In the genomic region with DNA sequence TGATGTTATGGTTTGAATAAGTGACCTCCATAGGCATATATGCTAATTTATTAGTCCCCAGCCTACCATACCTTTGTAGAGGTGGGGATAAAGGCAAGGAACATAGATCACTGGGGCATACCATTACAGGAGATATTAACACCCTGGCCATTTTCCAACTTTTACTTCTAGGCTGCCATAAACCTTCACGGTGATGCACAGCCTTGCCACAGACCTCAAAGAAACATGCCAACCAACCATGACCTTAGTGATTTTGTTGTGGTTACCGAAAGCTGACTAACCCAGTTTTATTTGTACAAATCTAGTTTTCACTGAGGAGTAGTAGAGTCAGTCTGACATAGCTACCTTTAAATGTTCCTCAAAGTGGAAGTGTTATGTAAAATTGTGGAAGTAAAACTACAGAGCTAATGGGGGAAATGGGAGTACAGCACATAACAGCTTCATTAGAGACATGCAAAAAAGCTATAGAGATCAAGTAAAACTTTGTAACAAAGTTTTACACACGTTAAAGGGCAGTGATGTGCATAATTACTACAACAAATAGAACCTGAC, we compare ENCODE assay signal across 27 mouse cellular contexts.
A peak's percentile ranks its signal among the peaks of the same experiment; 100 is the strongest.
DNase-seq lines count a peak whose midpoint lies in the region; ATAC-seq lines count a peak whose summit lies in the region.
"Had no signal": no experiment of that assay in that cellular context is flagged by ENCODE, and none has a peak within 500 bp of the region (broad histone marks: within the 10 kb centered on the region; RNA-seq: fewer than 3 reads in every experiment).

No protein-coding gene starts in this region.

- no peak overlapping the region for H3K9ac ChIP-seq in midbrain, embryonic 11.5 days (ENCODE audit: low read length)
- H3K9ac ChIP-seq: heart, embryonic 12.5 days; hindbrain, embryonic 14.5 days; limb, embryonic 15.5 days; liver, embryonic 14.5 days; lung, embryonic 14.5 days; midbrain, embryonic 13.5 days had no signal

- H3K4me3 ChIP-seq in midbrain, embryonic 11.5 days (ENCODE audit: low read depth, low read length): no peak overlapping the region
- no peak overlapping the region for H3K4me3 ChIP-seq in midbrain, embryonic 10.5 days
- H3K4me3 ChIP-seq: heart, adult 2 months; heart, embryonic 12.5 days; limb, embryonic 10.5 days; limb, embryonic 15.5 days; midbrain, embryonic 13.5 days had no signal

- H3K27me3 ChIP-seq in midbrain, embryonic 11.5 days (ENCODE audit: control insufficient read depth, insufficient read depth, low read length): no peaks in the 10 kb centered on the region
- no peaks in the 10 kb centered on the region for H3K27me3 ChIP-seq in midbrain, embryonic 10.5 days (ENCODE audit: low read depth, poor library complexity, severe bottlenecking)
- H3K27me3 ChIP-seq: heart, embryonic 12.5 days; limb, embryonic 15.5 days; midbrain, embryonic 13.5 days had no signal

- no peak overlapping the region for H3K4me2 ChIP-seq in midbrain, embryonic 11.5 days
- H3K4me2 ChIP-seq: heart, embryonic 12.5 days; hindbrain, embryonic 14.5 days; limb, embryonic 15.5 days; lung, embryonic 14.5 days; midbrain, embryonic 13.5 days had no signal

- DNase-seq in adrenal gland, adult 2 months: peak; percentile 27
- DNase-seq in adrenal gland, adult 18-20 months (ENCODE audit: low spot score in 2 of 2): no peak
- DNase-seq in midbrain, embryonic 11.5 days (ENCODE audit: low spot score, missing footprints): peak; percentile 41
- DNase-seq in midbrain, embryonic 10.5 days (ENCODE audit: low spot score): no peak
- DNase-seq in left cerebral cortex, adult 8-10 months (ENCODE audit: low spot score in 2 of 2): no peak
- no peak for DNase-seq in heart, adult 18-20 months
- DNase-seq: cerebellum, adult 8-10 months; cerebellum, postnatal 25 days; gastrocnemius, postnatal 25 days; heart, adult 2 months; heart, postnatal 4 days; kidney, adult 9 months; kidney, postnatal 4 days; layer of hippocampus, postnatal 36 days; lung, embryonic 14.5 days; lung, postnatal 14 days; right cerebral cortex, adult 18-20 months; right cerebral cortex, postnatal 4 days had no signal

- H3K36me3 ChIP-seq in midbrain, embryonic 11.5 days (ENCODE audit: control insufficient read depth, insufficient read depth, low read length): no peaks in the 10 kb centered on the region
- H3K36me3 ChIP-seq in midbrain, embryonic 10.5 days: no peaks in the 10 kb centered on the region
- H3K36me3 ChIP-seq: heart, embryonic 12.5 days; limb, embryonic 10.5 days; limb, embryonic 15.5 days; midbrain, embryonic 13.5 days had no signal

- ATAC-seq in midbrain, embryonic 11.5 days (ENCODE audit: low FRiP score): no peak
- ATAC-seq in granulocyte monocyte progenitor cell, adult 5-6 weeks (replicated peaks; ENCODE audit: poor library complexity, severe bottlenecking): peak; percentile 79
- ATAC-seq: forebrain, embryonic 14.5 days; intestine, postnatal 0 days; midbrain, embryonic 13.5 days had no signal

- no peak overlapping the region for H3K27ac ChIP-seq in midbrain, embryonic 11.5 days (ENCODE audit: low read depth, low read length)
- H3K27ac ChIP-seq in midbrain, embryonic 10.5 days (replicated peaks): no peak overlapping the region
- H3K27ac ChIP-seq: heart, adult 2 months; hindbrain, embryonic 14.5 days; limb, embryonic 10.5 days; limb, embryonic 15.5 days; liver, embryonic 14.5 days; midbrain, embryonic 13.5 days had no signal

- no peaks in the 10 kb centered on the region for H3K4me1 ChIP-seq in midbrain, embryonic 11.5 days (ENCODE audit: control insufficient read depth, insufficient read depth, low read length)
- H3K4me1 ChIP-seq in midbrain, embryonic 10.5 days: no peaks in the 10 kb centered on the region
- H3K4me1 ChIP-seq: heart, embryonic 12.5 days; limb, embryonic 10.5 days; limb, embryonic 15.5 days; midbrain, embryonic 13.5 days had no signal

- WGBS in midbrain, embryonic 11.5 days: 85% methylated on average over 3 of the region's 3 CpGs
- 75% methylated on average over 3 of the region's 3 CpGs for WGBS in midbrain, embryonic 10.5 days

- H3K9me3 ChIP-seq in midbrain, embryonic 11.5 days (ENCODE audit: control insufficient read depth, low read length): no peaks in the 10 kb centered on the region
- H3K9me3 ChIP-seq in midbrain, embryonic 10.5 days (replicated peaks): no peaks in the 10 kb centered on the region
- H3K9me3 ChIP-seq: heart, embryonic 12.5 days; limb, embryonic 10.5 days; limb, embryonic 15.5 days; midbrain, embryonic 13.5 days had no signal

Comparison
In these comparisons a context has a peak if more than half of its experiments do, and no peak if none do; other contexts are left out.
1. DNase-seq: peak in adrenal gland, adult 2 months (single experiment) and midbrain, embryonic 11.5 days (single experiment); none in adrenal gland, adult 18-20 months (0 of 2), midbrain, embryonic 10.5 days (single experiment), left cerebral cortex, adult 8-10 months (0 of 2) and heart, adult 18-20 months (0 of 2).